Mouse (Mus musculus) gonadal fat pad, adult 2 months (tissue): ENCODE data around the gene Snx32. TPM values are rescaled to one million over a fixed set of nuclear protein-coding genes. Genes with fewer than 3 reads are reported as not detected.

Experiments used
- DNase-seq: peaks from one replicate; pipeline ENCODE4 v3.0.0-alpha.2; 2012; ENCODE audit warnings: low read depth
- polyA plus RNA-seq: library from polyadenylated mRNA; depleted of rRNA; stranded (reverse); fragments of >200 nt; gene quantifications from 2 replicates; pipeline ENCODE4 v1.2.3, GENCODE M21; 2012; rRNA removed

Snx32 gene
- polyA plus RNA-seq, 1 experiment = 25.6 TPM

DNA sequence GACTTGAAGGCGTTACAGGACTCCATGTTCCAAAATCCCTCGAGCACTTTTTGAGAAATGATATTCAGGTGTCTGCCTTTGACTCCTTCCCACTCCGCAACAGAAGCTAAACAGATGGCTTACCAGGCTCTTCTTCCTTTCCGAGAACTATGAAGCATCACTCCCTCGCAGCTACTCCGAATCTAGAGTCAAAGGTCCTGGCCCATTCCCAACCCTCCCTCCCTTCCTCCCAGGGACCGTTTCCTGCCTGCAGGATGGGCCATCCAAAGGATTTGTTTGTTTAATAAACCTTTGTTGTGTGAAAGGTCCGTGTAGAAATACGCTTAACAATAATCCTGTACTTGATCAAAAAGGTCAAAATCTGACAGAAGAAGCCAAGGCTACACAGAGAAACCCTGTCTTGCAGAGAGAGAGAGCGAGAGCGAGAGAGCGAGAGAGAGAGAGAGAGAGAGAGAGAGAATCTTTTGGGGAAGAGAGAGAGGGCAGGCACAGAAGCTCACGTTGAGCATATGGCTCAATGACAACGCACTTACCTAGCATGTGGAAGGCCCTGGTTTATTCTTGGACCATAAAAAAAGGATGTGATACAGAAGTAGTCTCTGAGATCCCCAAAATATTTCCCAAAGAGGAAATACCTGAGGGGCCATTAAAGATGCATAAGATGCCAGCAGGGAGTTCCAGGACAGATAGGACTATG lies 52.4 kb downstream of the Snx32 start, which contains the start of gene Ccdc85b:
TSS of gene Ccdc85b (minus strand) at position 149 of the 697 bp plus-strand sequence.
- no peak for DNase-seq

DNA sequence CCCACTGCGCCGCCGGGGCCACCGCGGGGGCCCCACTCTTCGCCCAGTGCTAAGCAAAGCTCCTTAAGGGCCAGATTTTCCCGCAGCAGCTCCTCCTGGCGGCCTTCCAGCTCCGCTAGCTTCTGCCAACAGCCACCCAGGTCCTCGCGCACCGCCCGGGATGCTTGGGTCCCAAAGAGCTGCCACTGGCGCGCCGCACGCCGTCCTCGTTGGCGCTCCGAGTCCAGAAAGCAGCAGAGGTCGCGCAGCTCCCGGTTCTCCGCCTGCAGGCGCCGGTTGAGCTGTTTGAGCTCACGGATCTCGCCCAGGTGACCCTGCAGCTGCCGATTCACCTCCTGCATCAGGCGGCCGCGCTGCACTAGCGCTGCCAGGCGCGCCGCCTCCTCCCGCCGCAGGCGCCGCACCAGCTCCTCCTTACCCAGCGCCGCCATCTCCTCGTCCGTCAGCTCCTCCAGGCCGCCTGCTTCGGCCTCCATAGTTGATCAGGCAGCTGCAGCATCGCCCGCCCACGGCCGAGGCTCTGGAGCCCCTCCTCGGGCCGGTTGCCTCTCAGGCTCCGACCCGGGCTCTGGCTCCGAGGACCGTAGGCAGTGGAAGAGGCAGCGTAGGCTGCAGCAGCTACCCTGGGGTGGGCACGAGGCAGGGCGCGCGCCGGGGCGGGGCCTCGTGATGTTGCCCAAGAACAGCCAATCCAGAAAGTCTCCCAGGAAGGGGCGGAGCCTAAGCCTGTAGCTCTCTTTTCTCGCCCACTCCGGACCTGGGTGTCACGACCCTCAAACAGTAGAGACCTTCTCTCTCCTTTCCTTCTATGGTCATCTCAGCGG lies 53.2 kb downstream of the Snx32 start:
- DNase-seq = no peak

DNA sequence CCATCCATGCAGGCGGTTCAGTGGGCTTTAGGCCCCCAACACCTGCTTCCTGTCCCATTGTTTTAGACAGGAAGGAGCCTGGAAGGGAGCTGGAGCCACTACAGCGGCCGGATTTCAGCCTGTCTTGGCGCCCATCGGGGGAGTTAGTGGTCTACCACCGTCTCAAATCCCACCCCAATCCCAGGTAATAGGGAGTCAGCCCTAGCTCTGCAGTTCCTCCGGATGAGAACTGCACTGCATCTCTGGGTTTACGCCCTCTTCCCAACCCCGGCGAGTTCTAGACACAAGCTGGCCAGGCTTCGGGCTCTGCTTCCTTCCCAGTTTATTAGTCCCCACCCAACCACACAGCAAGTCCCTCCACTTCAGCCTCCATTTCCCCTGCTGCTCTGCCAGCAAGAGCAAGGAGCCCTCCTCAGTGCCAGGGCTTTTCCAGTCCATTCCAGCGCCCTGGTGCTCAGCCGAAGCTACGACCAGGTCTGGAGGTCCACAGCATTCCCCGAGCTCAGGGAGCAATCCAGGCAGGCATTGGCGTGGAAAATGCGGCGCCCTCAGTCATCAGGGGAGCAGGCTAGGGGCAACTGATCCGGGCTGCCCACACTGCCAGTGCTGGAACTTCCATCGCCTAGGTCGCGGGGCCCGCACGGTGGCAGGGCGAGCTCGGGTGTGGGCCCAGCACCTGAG lies 54.0 kb downstream of the Snx32 start:
- no peak for DNase-seq

DNA sequence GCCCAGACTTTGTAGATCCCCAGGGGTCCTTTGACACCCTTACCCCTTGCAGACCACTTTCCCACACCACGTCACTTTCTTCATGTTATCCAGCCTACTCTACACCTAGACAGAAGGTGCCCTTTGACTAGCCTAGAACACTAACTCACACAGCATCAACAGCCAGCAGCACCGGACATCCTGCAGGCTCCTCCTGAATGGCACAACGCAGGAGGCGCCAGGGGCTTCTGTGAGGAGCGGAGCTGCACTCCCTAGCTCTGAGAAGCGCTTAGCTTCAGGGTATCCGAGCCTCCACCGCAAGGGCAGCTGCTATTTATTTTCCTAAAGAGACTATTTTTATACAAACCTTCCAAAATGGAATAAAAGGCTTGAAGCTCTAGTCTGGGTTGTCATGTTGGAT lies 54.8 kb downstream of the Snx32 start:
- no peak for DNase-seq

DNA sequence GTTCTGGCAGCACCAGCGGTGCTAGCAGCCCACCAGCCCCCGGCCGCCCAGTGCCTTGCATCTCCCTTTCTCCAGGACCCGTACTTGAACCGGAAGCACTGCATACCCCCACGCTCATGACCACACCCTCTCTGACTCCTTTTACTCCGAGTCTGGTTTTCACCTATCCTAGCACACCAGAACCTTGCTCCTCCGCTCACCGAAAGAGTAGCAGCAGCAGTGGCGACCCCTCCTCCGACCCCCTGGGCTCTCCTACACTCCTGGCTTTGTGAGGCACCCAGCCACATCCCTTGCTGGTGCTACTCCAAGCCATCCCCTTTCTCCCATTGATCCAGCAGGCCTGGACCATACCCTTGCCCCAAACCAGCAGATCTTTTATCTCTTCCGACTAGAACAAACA lies 55.3 kb downstream of the Snx32 start:
- no peak for DNase-seq

DNA sequence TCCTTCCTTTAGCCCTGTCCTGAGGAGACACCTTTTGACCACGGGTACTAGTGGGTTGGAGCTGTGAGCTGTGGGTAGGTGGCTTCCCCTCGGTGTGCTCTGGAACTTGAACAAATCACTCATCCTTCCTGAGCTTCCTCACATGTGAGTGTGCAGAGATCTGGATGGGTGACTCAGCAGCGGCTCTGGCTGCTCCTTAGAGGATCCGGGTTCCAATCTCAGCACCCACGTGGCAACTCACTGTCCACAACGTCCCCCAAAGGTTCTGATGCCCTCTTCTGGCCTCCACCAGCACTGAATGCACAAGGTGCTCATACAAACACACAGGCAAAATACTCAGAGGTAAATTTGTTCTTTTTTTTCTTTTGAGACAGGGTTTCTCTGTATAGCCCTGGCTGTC lies 58.6 kb downstream of the Snx32 start:
- DNase-seq = no peak

DNA sequence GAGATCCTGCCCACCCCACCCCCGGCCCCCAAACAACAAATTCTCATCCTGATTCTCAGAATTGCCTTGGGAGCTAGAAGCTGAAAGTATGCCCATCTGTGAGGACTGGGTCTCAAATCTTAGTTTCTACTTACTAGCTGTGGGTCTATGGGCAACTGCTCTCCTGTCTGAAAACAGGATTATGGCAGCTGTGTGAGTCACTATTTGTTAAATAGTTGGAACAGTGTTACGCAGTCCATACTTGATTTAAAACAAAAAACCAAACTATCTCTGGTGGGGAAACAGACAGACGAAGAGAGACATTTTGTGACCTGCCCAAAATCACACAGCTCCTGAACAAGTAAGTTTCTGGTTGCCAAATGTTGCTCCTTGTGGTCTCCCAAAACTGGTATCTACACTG lies 60.7 kb downstream of the Snx32 start:
- DNase-seq = no peak

DNA sequence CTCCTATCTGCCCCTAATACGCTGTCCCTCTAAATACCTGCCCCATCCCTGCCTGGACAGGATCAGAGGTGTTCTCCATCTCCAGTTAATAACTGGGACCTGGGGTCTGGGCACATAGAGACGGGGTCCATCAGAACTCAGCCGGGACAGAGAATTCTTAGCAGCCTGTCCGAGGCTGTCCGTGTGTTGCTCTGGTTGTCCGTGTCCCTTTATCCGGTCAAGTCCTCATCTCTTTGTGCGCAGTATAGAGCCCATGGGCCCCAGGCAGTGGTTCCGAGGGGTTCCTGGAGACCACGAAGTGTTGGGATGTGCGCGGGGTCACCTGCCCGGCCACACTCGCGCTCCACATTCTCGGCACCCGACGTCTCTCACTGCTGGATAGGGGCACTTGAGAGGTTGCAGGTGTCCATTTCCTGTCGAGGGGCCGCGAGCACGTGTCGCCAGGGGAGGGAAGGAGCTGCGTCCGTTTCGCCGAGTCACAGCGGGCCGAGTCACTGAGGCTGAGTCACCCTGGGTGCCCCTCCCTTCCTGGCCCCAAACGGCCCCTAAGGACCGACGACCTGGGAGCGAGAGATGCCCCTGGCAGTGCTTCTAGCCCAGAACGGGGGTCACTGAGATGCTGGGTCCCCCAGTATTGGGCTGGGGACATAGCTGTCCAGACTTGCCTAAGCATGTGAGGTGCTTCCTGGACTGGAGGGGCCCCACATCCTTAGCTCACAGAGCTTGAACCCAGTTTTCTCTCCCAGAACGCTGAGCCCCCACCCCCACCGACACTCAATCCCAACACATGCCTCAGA lies 61.8 kb downstream of the Snx32 start:
- no peak for DNase-seq

DNA sequence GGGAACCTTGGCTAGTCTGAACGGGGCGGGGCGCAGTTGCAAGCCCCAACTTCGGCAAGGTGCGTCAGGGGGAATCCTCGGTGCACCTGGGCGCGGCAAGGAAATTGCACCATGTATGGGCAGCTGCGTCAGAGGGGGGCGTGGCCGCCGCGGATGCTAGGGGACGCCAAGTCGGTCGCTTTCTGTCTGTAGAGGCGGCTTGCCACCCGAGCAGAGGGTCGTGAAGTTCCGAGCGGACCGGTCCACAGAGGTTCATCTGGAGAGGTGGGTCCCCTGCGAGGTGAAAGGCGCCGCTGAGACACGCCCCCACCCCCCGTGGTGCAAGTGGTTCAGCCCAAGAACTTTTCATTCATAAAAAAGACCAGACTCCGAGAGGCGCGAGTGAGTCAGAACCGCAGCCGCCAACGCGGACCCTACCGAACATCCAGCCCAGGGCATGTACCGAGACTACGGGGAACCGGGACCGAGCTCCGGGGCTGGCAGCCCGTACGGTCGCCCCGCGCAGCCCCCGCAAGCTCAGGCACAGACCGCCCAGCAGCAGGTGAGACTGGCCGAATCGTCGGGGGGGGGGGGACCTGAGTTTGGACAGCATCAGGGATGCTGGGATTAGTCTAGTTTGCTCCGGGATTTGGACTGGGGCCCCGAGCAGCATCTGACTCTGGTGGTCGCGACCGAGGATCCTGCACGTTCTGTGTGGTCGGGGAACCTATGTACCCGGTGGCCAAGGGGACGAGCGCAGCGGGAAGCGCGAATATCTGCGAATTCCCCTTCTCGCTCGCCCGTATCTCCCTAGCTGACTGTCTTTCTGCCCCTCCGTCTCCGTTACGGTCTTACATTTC lies 62.6 kb downstream of the Snx32 start, which contains the start of gene Fosl1:
TSS of gene Fosl1 (plus strand) at position 33 of the 839 bp plus-strand sequence.
- DNase-seq = no peak

DNA sequence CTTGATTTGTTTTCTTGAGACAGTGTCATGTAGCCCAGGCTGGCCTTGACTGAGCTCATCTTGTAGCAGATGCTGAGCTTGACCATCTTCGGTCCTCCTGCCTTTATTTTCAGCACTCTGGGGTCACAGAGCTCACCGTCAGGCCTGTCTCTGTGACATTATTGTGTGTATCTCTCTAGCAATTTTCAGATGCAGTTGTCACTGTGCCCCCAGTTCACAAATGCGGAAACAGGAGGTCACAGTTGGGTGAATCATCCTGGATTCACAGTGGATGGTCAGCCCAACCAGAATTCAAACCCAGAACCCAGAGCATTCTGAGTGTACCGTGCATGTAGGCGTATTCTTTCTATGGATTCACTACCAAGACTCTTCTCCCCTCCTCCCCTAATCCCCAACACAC lies 64.6 kb downstream of the Snx32 start:
- no peak for DNase-seq

DNA sequence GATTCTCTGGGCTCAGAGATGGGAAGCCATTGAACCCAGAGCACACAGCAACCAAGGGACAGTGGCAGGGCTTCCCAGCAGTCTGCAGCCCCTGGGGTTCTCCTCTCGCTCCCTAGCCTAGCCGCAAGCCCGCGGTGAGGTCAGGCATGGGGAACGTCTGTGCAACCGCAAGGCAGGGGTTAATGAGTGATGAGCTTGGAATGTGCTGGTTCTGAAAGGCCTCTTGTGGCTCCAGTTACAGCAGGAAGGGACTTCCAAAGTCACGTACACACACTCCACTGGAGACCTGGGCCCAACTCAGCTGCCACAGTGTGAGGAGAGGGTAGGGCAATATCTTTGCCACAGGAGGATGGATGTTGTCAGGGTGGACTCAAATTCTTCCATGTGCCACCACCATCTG lies 65.4 kb downstream of the Snx32 start:
- no peak for DNase-seq

DNA sequence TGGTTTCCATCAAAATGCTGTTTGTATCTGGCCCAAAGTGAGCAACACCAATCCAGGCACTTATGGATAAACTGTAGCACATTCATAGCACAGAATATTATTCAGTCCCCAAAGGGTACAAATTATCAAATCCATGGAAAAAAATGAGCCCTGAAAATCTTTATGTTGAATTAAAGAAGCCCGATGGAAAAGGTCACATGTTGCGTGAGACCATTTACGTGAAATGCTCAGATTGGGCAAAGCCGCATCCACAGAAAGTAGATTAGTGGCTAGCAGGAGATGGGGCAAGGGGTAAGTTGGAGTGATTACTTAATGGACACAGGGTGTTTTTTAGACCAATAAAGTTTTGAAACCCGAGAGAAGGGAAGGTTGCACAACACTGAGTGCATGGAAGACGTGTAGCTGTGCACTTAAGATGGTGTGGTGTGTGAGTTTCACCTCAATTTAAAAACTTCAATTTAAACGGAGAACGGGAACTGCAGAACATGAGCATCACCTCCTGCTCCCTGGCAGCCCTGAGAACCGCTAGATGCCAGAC lies 65.9 kb downstream of the Snx32 start:
- DNase-seq = no peak

Other genes with a start within 250 kb of the Snx32 start
- 21.8 and 27.9 TPM in 2 replicates for gene Pacs1, start 237.4 kb downstream of the Snx32 start, polyA plus RNA-seq
- gene Sf3b2, start 215.1 kb downstream of the Snx32 start, polyA plus RNA-seq = 61.2 and 82.0 TPM in 2 replicates
- gene Gal3st3, start 212.2 kb downstream of the Snx32 start, polyA plus RNA-seq = 1.4 and 3.3 TPM in 2 replicates
- 0.08 and 0.46 TPM in 2 replicates for gene Catsper1, start 174.8 kb downstream of the Snx32 start, polyA plus RNA-seq
- gene Cst6, start 161.0 kb downstream of the Snx32 start, polyA plus RNA-seq = 6.6 and 17.1 TPM in 2 replicates
- 19.9 and 20.4 TPM in 2 replicates for gene Eif1ad, start 143.8 kb downstream of the Snx32 start, polyA plus RNA-seq
- 87.8 and 125 TPM in 2 replicates for gene Banf1, start 143.4 kb downstream of the Snx32 start, polyA plus RNA-seq
- 18.1 and 33.3 TPM in 2 replicates for gene Sart1, start 121.8 kb downstream of the Snx32 start, polyA plus RNA-seq
- 1.9 and 2.0 TPM in 2 replicates for gene Tsga10ip, start 108.0 kb downstream of the Snx32 start, polyA plus RNA-seq
- 136 and 167 TPM in 2 replicates for gene Drap1, start 85.6 kb downstream of the Snx32 start, polyA plus RNA-seq
- gene AI837181, start 85.4 kb downstream of the Snx32 start, polyA plus RNA-seq = 65.9 and 73.9 TPM in 2 replicates
- gene Fosl1, start 63.0 kb downstream of the Snx32 start, polyA plus RNA-seq = 0.24 and 0.38 TPM in 2 replicates
- 5.6 and 6.7 TPM in 2 replicates for gene Ccdc85b, start 52.6 kb downstream of the Snx32 start, polyA plus RNA-seq
- gene Fibp, start 49.9 kb downstream of the Snx32 start, polyA plus RNA-seq = 126 and 132 TPM in 2 replicates
- 2.2 and 2.3 TPM in 2 replicates for gene Ctsw, start 42.0 kb downstream of the Snx32 start, polyA plus RNA-seq
- 73.5 and 79.0 TPM in 2 replicates for gene Efemp2, start 36.6 kb downstream of the Snx32 start, polyA plus RNA-seq
- gene Mus81, start 22.1 kb downstream of the Snx32 start, polyA plus RNA-seq = 77.2 and 85.6 TPM in 2 replicates
- 410 and 421 TPM in 2 replicates for gene Cfl1, start 20.1 kb downstream of the Snx32 start, polyA plus RNA-seq
- 1.9 and 3.0 TPM in 2 replicates for gene 1700020D05Rik, start 6.8 kb downstream of the Snx32 start, polyA plus RNA-seq
- gene Ovol1, start 50.1 kb upstream of the Snx32 start, polyA plus RNA-seq = 2.4 and 3.5 TPM in 2 replicates
- gene Ap5b1, start 57.5 kb upstream of the Snx32 start, polyA plus RNA-seq = 10.0 and 12.0 TPM in 2 replicates
- gene Rnaseh2c, start 91.3 kb upstream of the Snx32 start, polyA plus RNA-seq = 42.2 and 49.4 TPM in 2 replicates
- gene Kat5, start 99.7 kb upstream of the Snx32 start, polyA plus RNA-seq = 55.3 and 63.6 TPM in 2 replicates
- 66.8 and 81.8 TPM in 2 replicates for gene Rela, start 126.9 kb upstream of the Snx32 start, polyA plus RNA-seq
- gene Sipa1, start 153.2 kb upstream of the Snx32 start, polyA plus RNA-seq = 36.3 and 45.7 TPM in 2 replicates
- gene Map3k11, start 178.2 kb upstream of the Snx32 start, polyA plus RNA-seq = 50.6 and 52.8 TPM in 2 replicates
- gene Pcnx3, start 178.4 kb upstream of the Snx32 start, polyA plus RNA-seq = 80.2 and 87.4 TPM in 2 replicates
- 0.33 and 0.36 TPM in 2 replicates for gene Kcnk7, start 193.8 kb upstream of the Snx32 start, polyA plus RNA-seq
- gene Ehbp1l1, start 215.8 kb upstream of the Snx32 start, polyA plus RNA-seq = 43.8 and 64.4 TPM in 2 replicates
- 160 and 194 TPM in 2 replicates for gene Fam89b, start 219.1 kb upstream of the Snx32 start, polyA plus RNA-seq
- gene Ltbp3, start 230.4 kb upstream of the Snx32 start, polyA plus RNA-seq = 186 and 257 TPM in 2 replicates